Mouse (Mus musculus) olfactory bulb, adult 2 months (tissue): ENCODE results near the gene Gpatch3.

Source experiments
- CTCF ChIP-seq: fragments of 200-500 bp; IDR thresholded peaks from 2 replicates; pipeline ENCODE4 v1.5.1; 2012; ENCODE audit warnings: low read depth, mild to moderate bottlenecking, low read length, moderate library complexity; ENCODE audit not compliant: insufficient read depth
- POLR2A ChIP-seq: fragments of 200-500 bp; IDR thresholded peaks from 2 replicates; pipeline ENCODE4 v1.6.1; 2012; ENCODE audit warnings: mild to moderate bottlenecking, low read depth, low read length, moderate library complexity; ENCODE audit not compliant: insufficient read depth

DNA sequence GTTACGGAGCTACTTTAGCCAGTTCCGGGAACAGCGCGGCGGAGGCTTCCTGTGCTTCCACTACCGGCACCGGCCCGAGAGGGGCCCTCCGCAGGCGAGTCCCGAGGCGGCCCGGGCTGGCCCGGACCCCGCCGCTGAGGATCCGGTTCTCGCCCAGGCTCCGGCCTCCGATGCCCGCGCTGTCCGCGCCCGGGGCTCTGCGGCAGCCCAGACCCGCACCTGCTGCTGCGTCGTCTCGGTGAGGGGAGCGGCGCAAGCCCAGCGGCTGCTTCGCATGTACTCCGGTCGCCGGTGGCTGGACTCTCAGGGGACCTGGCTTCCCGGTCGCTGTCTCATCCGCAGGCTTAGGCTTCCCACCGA lies 278 bp downstream of the Gpatch3 start:
- TF ChIP-seq POLR2A (no peak), CTCF (no peak)
